Mouse (Mus musculus) cerebellum, postnatal 4 days (tissue): Measurements from ENCODE around the gene Usp17le.
"Not testable (repeated sequence)": the region's sequence is repeated elsewhere in the genome, so short reads cannot be mapped to it uniquely, and the experiment has no call there.

Experiments
- DNase-seq, 2 experiments: peaks; one replicate each; pipeline ENCODE4 v3.0.0; 2022; ENCODE audit warnings: low spot score in 2 of 2, mixed read lengths in 1 of 2

Gene Usp17le

DNA sequence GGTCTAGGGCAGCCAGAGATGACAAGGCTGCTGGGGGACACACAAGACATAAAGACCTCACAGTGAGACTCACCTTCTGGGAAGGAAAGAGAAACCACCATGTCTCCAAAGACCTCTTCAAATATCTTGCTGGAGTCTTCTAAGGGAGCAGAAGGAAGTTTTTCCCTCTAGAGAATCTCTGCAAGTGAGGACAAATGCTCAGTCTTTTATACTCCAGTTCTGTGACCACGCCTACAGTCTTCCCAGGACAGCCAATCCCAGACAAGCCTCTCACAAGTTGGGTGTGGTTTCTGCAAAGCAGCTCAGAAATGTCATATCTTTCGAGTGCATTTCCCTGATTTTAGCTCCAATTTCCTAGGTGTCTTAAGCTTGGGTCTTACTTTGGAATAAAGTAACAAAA is at the start of gene Usp17le:
Gene Usp17le, minus strand, starts transcription at position 101 of the 400 bp plus-strand sequence.
- not testable (repeated sequence) for DNase-seq

DNA sequence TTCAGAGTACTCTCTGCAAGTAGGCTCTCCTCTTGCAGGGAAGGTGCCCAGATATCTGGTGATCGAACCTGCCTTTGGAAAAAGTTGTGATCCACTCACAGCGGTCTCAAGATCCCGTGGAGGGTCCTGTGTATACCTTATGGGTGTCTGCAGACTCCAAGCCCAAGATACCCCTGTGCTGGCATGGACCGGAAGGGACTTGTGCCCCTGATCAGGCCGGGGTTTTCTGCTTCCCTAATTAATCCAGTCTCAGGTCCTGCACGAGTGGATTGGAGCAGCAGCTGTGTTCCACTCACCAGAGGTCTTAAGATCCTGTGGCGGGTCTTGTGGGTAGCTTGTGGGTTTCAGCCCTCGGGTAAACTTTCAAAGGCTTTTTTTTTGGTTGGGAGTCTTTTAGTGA is 33.1 kb upstream of the Usp17le start:
- DNase-seq = not testable (repeated sequence)

DNA sequence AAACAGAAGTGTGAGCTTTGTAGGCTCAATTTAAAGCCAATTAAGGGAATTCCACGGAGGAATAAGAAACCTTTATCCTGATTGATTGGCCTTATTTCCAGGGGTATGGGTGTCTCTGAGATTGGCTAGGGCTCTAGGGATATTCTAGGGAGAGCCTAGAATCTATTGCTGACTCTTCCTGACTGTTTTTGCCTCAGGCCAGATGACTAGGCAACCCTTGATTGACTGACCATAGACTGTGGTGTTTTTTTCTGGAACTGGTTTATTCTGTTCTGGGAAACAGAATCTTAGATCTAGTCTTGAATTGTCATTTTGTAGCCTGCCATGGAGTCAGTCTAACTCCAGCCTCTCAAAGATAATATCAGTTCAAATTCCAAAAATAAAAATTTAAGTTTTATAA is 13.5 kb upstream of the Usp17le start:
- DNase-seq = no peak
